Mouse (Mus musculus): ENCODE results near the gene Pih1d1. TPM values are rescaled to one million over a fixed set of nuclear protein-coding genes. Genes with fewer than 3 reads are reported as not detected.

The Pih1d1 gene
- polyA plus RNA-seq, 1 experiment from 2014 or later: 87.1 TPM

DNA sequence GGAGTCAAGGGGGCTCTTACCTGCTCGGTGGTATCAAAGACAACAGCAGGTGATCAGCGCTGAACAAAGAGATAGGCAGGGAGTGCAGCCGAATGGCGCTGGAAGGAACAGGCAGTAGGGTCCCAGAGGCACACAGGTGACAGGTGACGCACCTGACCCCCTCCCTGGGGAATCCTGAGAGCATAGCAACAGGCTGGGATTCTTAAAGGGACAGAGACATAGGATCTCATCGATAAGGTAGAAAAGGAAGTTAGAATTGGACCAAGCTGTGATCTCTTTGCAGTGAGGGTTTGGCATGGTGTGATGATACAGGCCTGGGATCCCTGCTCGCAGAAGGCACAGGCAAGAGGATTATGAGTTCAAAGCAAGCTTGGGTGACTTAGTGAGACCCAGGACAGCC is 25.4 kb downstream of the Pih1d1 start, which contains the start of gene Gfy:
Gene Gfy (minus strand): TSS at position 101 of the 400 bp plus-strand sequence.
- Histone ChIP-seq H3K4me2 (no peak within 1 kb of the TSS), H3K27me3 (replicated peaks) (peaks cover 99% of the 10 kb centered on the region), H3K9ac (no peak within 1 kb of the TSS), H3K4me1 (peaks cover 33% of the 10 kb centered on the region), H3K9me3 (no peaks in the 10 kb centered on the region), H3K36me3 (replicated peaks) (no peaks in the 10 kb centered on the region), H3K4me3 (no peak within 1 kb of the TSS), H3K27ac (no peak within 1 kb of the TSS)
- ATAC-seq (replicated peaks): no peak
- 23% methylated on average over 7 of the region's 7 CpGs for WGBS

DNA sequence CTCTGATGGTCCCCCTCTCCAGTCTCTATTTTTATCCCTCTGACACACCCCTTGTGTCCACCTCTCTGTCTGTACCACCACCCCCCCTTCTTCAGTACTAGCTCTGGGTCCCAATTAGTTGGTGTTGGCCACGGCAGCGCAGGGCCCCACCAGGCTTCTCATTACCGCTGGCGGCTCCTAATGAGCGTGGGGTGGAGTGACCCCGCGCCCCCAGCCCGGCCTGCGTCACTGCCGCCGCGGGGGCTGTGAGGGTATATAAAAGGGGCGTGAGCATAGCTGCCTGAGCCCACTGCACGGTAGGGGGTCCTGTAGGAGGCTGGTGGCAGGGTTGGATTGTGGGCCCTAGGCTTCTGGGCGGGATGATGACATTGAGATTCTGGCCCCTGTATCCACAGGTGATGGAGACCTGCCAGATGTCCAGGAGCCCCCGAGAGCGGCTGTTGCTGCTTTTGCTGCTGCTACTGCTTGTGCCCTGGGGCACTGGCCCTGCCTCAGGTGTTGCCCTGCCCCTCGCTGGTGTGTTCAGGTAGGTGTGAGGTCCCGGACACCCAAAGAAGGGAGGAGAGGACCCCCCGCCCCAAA is 26.9 kb downstream of the Pih1d1 start, which contains the start of gene Pth2:
Gene Pth2 (plus strand): TSS at position 100 of the 582 bp plus-strand sequence.
- Histone ChIP-seq H3K36me3 (replicated peaks) (no peaks in the 10 kb centered on the region), H3K27me3 (replicated peaks) (peaks cover 96% of the 10 kb centered on the region), H3K9me3 (no peaks in the 10 kb centered on the region), H3K27ac (no peak within 1 kb of the TSS), H3K4me1 (peaks cover 30% of the 10 kb centered on the region), H3K4me3 (peak within 1 kb of the TSS; percentile 37), H3K9ac (peak within 1 kb of the TSS; percentile 2; the same call in 1 of the 2 replicates), H3K4me2 (peak within 1 kb of the TSS; percentile 62)
- 18% methylated on average over 20 of the region's 20 CpGs for WGBS
- ATAC-seq (replicated peaks): no peak

DNA sequence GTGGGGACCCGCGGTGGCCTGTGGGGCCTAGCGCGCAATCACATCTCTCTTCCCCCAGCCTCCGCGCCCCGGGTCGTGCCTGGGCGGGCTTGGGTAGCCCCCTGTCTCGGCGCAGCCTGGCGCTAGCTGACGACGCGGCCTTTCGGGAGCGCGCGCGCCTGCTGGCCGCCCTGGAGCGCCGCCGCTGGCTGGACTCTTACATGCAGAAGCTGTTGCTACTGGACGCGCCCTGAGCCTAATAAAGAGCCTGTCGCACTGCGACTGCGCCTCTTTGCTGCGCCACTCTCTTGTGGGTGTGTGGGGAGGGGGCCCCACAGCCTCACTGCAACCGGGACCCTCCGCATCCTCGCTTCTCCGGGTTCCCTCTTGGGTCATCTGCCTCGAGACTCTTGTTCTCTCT is 27.4 kb downstream of the Pih1d1 start:
- no peak; the same call in 1 of the 2 replicates for ATAC-seq (replicated peaks)
- Histone ChIP-seq H3K4me3 (peak overlapping the region; percentile 37), H3K36me3 (replicated peaks) (no peaks in the 10 kb centered on the region), H3K27me3 (replicated peaks) (peaks cover 90% of the 10 kb centered on the region), H3K9ac (peak overlapping the region; percentile 2; the same call in 1 of the 2 replicates), H3K4me2 (peak overlapping the region; percentile 62), H3K4me1 (peaks cover 24% of the 10 kb centered on the region), H3K27ac (no peak overlapping the region), H3K9me3 (no peaks in the 10 kb centered on the region)
- WGBS: 3% methylated on average over 34 of the region's 35 CpGs

DNA sequence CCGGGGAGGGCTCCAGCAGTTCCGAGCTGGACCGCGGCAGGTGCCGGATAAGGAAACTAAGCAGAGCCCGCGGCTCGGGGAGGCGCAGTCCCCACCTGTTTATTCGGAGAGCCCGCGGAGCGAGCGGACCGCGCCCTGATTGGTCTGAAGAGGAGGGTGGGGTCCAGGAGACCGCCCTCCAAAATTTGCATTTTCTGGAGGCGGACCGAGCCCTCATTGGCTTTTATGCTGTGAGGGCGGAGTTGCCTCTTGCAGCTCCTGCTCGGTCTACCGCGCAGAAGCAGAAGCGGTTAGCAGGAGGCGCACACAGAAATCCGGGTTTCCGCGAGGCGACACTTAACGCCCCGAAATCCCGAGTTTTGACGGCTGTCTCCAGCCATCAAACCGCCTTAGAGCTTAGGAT is 28.1 kb downstream of the Pih1d1 start:
- Histone ChIP-seq H3K4me3 (peak overlapping the region; percentile 37), H3K27me3 (replicated peaks) (peaks cover 85% of the 10 kb centered on the region), H3K4me1 (peaks cover 24% of the 10 kb centered on the region), H3K9me3 (no peaks in the 10 kb centered on the region), H3K9ac (peak overlapping the region; percentile 25; the same call in 1 of the 2 replicates), H3K27ac (no peak overlapping the region), H3K4me2 (peak overlapping the region; percentile 62), H3K36me3 (replicated peaks) (no peaks in the 10 kb centered on the region)
- WGBS: under 1% methylated on average over 34 of the region's 34 CpGs
- ATAC-seq (replicated peaks): peak; percentile 84

DNA sequence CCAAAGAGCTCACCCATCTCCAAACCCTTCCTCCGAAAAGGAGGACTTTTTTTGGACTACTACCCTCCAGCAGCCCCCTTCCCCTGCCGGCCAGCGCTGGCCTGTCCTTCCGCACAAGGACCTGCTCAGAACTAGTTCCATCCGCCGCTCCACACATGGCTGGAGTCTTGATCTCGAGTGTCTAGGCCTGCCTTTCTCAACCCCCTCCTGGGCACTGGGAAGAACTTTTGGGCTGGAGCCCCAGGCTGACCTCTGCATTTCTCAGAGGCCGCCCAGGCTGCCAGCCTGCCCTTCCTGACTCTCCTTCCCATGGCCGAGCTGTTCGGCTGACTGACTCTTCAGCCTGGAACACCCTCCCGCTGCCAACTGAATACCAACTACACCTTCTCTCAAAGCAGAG is 28.5 kb downstream of the Pih1d1 start:
- Histone ChIP-seq H3K4me2 (peak overlapping the region; percentile 62), H3K4me1 (peaks cover 24% of the 10 kb centered on the region), H3K9ac (peak overlapping the region; percentile 25; the same call in 1 of the 2 replicates), H3K36me3 (replicated peaks) (no peaks in the 10 kb centered on the region), H3K9me3 (no peaks in the 10 kb centered on the region), H3K27me3 (replicated peaks) (peaks cover 81% of the 10 kb centered on the region), H3K27ac (no peak overlapping the region), H3K4me3 (peak overlapping the region; percentile 37)
- ATAC-seq (replicated peaks): no peak; the same call in 1 of the 2 replicates
- 17% methylated on average over 11 of the region's 11 CpGs for WGBS

DNA sequence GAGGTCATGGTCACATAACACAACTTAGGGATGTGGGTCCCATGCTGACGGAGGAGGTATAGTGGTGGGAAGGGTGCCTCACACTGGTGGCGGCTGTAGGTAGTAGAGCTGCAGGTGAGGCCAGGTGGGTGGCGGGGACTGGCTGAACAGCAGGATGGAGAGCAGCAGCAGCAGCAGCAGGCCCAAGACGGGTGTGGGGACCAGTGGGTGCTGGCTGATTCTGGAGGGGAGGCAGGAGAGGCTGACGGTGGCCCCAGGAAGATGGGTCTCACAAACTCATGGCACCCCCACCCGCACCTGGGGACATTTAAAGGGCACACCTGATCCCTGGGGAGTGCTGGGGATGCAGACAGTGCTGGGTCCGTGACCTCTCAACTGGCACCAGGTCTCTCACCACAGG is 29.6 kb downstream of the Pih1d1 start:
- Histone ChIP-seq H3K9ac (no peak overlapping the region), H3K4me2 (no peak overlapping the region), H3K36me3 (replicated peaks) (no peaks in the 10 kb centered on the region), H3K4me3 (no peak overlapping the region), H3K27me3 (replicated peaks) (peaks cover 70% of the 10 kb centered on the region), H3K4me1 (peaks cover 24% of the 10 kb centered on the region), H3K9me3 (no peaks in the 10 kb centered on the region), H3K27ac (no peak overlapping the region)
- no peak for ATAC-seq (replicated peaks)
- 65% methylated on average over 7 of the region's 7 CpGs for WGBS

DNA sequence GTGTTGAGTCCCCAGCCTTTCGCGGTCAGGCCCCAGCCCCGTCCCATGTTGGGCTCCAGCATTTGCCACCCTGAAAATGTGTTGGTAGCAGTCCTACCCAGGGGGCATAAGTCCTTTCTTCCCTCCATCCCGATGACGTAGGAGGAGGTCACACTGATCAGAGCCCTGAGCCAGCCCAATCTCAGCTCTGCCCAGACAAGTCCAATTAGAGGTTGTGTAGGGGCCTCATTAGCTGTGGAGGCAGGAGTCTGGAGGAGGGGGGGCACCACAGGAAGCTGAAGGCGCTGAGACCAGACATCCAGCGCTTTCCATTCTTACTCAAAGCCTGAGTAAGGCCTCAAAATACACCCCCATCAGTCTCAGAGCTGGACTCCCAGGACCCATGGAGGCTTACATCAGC is 31.8 kb downstream of the Pih1d1 start:
- peaks cover 23% of the 10 kb centered on the region for H3K4me1 ChIP-seq
- no peaks in the 10 kb centered on the region for H3K36me3 ChIP-seq (replicated peaks)
- H3K9me3 ChIP-seq: no peaks in the 10 kb centered on the region
- 59% methylated on average over 7 of the region's 7 CpGs for WGBS
- H3K9ac ChIP-seq: no peak overlapping the region
- no peak for ATAC-seq (replicated peaks)
- no peak overlapping the region for H3K27ac ChIP-seq
- no peak overlapping the region for H3K4me3 ChIP-seq
- peaks cover 48% of the 10 kb centered on the region for H3K27me3 ChIP-seq (replicated peaks)
- H3K4me2 ChIP-seq: no peak overlapping the region

DNA sequence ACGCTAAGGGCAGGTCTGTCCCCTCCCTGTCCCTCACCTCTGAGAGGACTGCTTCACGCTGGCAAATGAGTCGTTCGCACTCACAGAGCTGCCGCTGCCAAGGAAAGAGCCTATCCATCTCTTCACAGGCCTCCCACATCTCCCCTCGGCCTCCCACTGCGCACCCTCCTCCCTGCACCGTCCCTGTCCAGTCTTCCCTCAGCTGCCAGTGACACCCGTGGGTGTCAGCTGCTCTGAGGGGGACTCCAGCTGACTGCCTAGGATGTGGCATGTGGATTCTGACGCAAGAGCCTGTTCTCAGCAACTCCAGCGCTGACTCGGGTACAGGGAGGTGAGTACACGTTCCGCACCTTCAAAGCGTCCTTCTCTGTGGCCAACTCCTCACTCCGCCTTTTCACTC is 35.5 kb downstream of the Pih1d1 start:
- H3K9me3 ChIP-seq: no peaks in the 10 kb centered on the region
- WGBS: 62% methylated on average over 16 of the region's 16 CpGs
- no peak overlapping the region for H3K9ac ChIP-seq
- peaks cover 4% of the 10 kb centered on the region; the same call in 1 of the 2 replicates for H3K4me1 ChIP-seq
- no peak for ATAC-seq (replicated peaks)
- H3K4me2 ChIP-seq: no peak overlapping the region
- H3K27ac ChIP-seq: no peak overlapping the region
- peaks cover 11% of the 10 kb centered on the region for H3K27me3 ChIP-seq (replicated peaks)
- no peak overlapping the region for H3K4me3 ChIP-seq
- H3K36me3 ChIP-seq (replicated peaks): no peaks in the 10 kb centered on the region

DNA sequence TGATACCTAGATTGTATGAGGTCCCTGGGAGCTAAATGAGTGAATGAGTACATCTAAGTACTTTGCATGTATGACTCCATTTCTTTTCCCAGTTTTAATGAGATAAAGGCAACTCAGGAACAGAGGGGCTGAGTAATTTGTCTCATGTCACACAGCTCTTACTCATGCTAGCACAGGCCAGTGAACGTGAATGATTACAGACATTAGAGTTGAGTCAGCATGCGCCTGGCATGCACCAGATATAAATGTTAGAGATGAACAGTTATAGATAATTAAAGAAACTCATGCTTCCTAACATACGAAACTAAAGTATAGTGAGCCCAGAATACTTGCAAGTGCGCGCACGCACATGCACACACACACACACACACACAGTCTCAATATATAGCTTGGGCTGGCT is 36.1 kb downstream of the Pih1d1 start:
- 92% methylated on average over 6 of the region's 6 CpGs for WGBS
- Histone ChIP-seq H3K9me3 (no peaks in the 10 kb centered on the region), H3K27ac (no peak overlapping the region), H3K4me3 (no peak overlapping the region), H3K4me2 (no peak overlapping the region), H3K27me3 (replicated peaks) (peaks cover 6% of the 10 kb centered on the region), H3K36me3 (replicated peaks) (no peaks in the 10 kb centered on the region), H3K9ac (no peak overlapping the region), H3K4me1 (no peaks in the 10 kb centered on the region)
- no peak for ATAC-seq (replicated peaks)

DNA sequence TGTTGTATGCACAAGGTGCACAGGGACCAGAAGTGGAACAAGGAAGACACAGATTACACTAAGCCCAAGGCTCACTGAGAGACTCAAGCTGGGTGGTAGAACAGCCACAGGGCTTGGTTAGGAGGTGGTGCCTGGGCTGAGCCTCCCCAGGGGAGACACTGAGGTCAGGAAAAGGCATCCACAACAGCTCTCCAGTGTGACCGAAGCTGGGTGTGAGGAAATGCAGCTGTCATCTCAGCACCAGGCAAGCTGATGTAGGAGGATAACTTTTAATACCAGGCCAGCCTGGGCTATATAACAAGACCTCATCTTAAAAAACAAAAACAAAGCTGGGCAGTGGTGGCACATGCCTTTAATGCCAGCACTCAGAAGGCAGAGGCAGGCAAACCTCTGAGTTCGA is 37.1 kb downstream of the Pih1d1 start:
- Histone ChIP-seq H3K4me1 (no peaks in the 10 kb centered on the region), H3K4me2 (no peak overlapping the region), H3K4me3 (no peak overlapping the region), H3K27ac (no peak overlapping the region), H3K9me3 (no peaks in the 10 kb centered on the region), H3K36me3 (replicated peaks) (no peaks in the 10 kb centered on the region), H3K27me3 (replicated peaks) (no peaks in the 10 kb centered on the region; the same call in 1 of the 2 replicates), H3K9ac (no peak overlapping the region)
- ATAC-seq (replicated peaks): no peak
- 83% methylated on average over 2 of the region's 2 CpGs for WGBS

DNA sequence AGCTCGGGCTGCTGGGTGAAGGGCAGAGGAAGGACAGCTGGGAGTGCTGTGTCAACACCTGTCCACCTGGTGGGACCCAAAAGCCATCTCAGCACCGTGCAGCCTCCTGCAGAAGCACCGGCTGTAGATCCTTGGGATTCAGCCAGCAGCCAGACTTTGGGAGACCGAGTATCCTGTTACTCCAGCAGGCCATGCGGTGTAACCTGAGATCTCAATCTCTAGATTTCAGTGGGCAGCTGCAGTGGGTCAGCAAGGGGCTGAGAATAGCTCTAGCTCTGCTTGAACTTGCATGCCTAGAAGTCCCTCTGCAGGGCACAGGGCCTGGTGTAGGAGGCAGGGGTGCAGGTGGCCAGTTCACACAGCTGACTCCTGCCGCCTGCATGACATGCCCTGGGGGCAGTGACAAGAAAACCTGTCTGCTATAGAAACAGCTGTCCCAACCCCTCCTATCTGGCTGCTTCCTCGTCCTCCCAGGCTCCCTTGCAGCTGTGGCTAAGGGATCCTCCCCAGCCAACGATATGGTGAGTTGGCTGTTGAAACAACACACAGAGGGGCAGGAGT is 37.8 kb downstream of the Pih1d1 start:
- 24% methylated on average over 8 of the region's 8 CpGs for WGBS
- H3K4me2 ChIP-seq: no peak overlapping the region
- H3K4me3 ChIP-seq: no peak overlapping the region
- H3K9me3 ChIP-seq: no peaks in the 10 kb centered on the region
- no peak overlapping the region for H3K27ac ChIP-seq
- no peaks in the 10 kb centered on the region; the same call in 1 of the 2 replicates for H3K27me3 ChIP-seq (replicated peaks)
- no peak overlapping the region for H3K9ac ChIP-seq
- no peaks in the 10 kb centered on the region for H3K4me1 ChIP-seq
- ATAC-seq (replicated peaks): no peak
- H3K36me3 ChIP-seq (replicated peaks): no peaks in the 10 kb centered on the region

DNA sequence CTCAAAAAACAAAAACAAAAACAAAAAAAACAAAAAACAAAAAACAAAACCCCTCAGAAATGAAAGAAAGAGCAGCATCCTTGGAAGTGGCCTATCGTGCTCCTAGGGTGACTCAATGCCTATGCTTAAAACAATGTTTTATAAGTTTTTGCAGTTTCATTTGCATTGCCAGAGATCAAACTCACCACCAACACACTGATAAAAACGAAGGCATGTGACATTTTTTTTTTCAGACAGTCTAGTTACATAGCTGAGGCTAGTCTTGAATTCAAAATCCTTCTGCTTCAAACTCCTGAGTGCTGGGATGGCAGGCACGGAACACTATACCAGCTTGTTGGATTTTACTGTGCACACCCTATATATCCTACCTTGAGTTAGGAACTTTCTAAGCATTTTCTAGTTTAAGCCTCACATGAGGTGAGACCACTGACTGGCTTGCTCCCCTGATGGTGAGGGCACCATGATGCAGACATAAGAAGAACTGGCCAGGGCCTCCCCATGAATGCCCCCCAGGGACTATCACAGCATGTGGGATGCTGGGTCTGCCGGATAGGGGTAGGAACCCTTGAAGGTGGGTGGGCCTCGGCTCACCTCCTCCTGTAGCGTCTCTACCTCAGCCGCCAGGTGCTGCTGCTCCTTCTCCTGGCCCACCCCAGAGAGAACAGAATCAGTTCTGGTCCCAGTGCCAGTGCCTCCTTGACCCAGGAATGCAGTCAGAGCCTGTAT is 38.6 kb downstream of the Pih1d1 start:
- 83% methylated on average over 7 of the region's 7 CpGs for WGBS
- H3K27ac ChIP-seq: no peak overlapping the region
- H3K36me3 ChIP-seq (replicated peaks): no peaks in the 10 kb centered on the region
- no peak for ATAC-seq (replicated peaks)
- no peak overlapping the region for H3K4me3 ChIP-seq
- H3K4me2 ChIP-seq: no peak overlapping the region
- H3K9ac ChIP-seq: no peak overlapping the region
- peaks cover 1% of the 10 kb centered on the region; the same call in 1 of the 2 replicates for H3K4me1 ChIP-seq
- H3K27me3 ChIP-seq (replicated peaks): no peaks in the 10 kb centered on the region; the same call in 1 of the 2 replicates
- no peaks in the 10 kb centered on the region for H3K9me3 ChIP-seq
